Mouse (Mus musculus) hindbrain, embryonic 14.5 days (tissue): ENCODE measurements around the gene Mmp24. TPM values are rescaled to one million over a fixed set of nuclear protein-coding genes. Genes with fewer than 3 reads are reported as not detected.

Experiments
- ATAC-seq: fragments of 200-750 bp; cut with Nextera tagmentation; 2 replicates; pipeline ENCODE4 v1.8.0; 2017; ENCODE audit warnings: moderate number of reproducible peaks, mild to moderate bottlenecking, moderate TSS enrichment, moderate library complexity; ENCODE audit not compliant: low FRiP score
- DNase-seq: peaks from one replicate; pipeline ENCODE4 v3.0.0-alpha.2; 2015; ENCODE audit warnings: low spot score
- H3K27ac ChIP-seq: fragments of 300-500 bp; sonication (generic); 2 replicates; pipeline ENCODE4 v1.5.1; 2014; ENCODE audit warnings: mild to moderate bottlenecking, moderate library complexity
- H3K27me3 ChIP-seq: fragments of 300-500 bp; sonication (generic); 2 replicates; pipeline ENCODE4 v1.6.1; 2014; ENCODE audit warnings: mild to moderate bottlenecking, low read length, mixed read lengths; ENCODE audit not compliant: control insufficient read depth, insufficient read depth
- H3K36me3 ChIP-seq: fragments of 300-500 bp; sonication (generic); replicated peaks from 2 replicates; pipeline ENCODE4 v1.6.1; 2014; ENCODE audit not compliant: control insufficient read depth, insufficient read depth
- H3K4me1 ChIP-seq: fragments of 300-500 bp; sonication (generic); replicated peaks from 2 replicates; pipeline ENCODE4 v1.6.1; 2014; ENCODE audit warnings: antibody characterized with exemption, low read length, mixed read lengths; ENCODE audit not compliant: control insufficient read depth, insufficient read depth
- H3K4me2 ChIP-seq: fragments of 300-500 bp; sonication (generic); replicated peaks from 2 replicates; pipeline ENCODE4 v1.6.1; 2014; ENCODE audit warnings: mild to moderate bottlenecking, moderate library complexity
- H3K4me3 ChIP-seq: fragments of 300-500 bp; sonication (generic); replicated peaks from 2 replicates; pipeline ENCODE4 v1.5.1; 2014; ENCODE audit warnings: mild to moderate bottlenecking, low read length
- H3K9ac ChIP-seq: fragments of 300-500 bp; sonication (generic); 2 replicates; pipeline ENCODE4 v1.6.1; 2014
- H3K9me3 ChIP-seq: fragments of 300-500 bp; sonication (generic); 2 replicates; pipeline ENCODE4 v1.6.1; 2016; ENCODE audit warnings: low read length; ENCODE audit not compliant: control insufficient read depth
- WGBS: fragments of 180-500 bp; shearing (Covaris S2); extraction: QIAGEN DNeasy Blood & Tissue Kit; methylation state at CpG from one replicate; pipeline ENCODE4 v1.1.7; 2014; 5-methylcytosine and 5-hydroxymethylcytosine counted together
- polyA plus RNA-seq: library from polyadenylated mRNA; unstranded; fragments of >200 nt; fragmentation: Nextera tagmentation; extraction: Ambion mirVana; gene quantifications from 2 replicates; pipeline ENCODE4 v1.2.1, GENCODE M21; 2014

Mmp24 gene
- polyA plus RNA-seq, 1 experiment from 2014 or later: 17.9 TPM

GRCm38 (mm10) chr2:155862573-155863300, 87.6 kb downstream of the Mmp24 start:
- 51% methylated on average over 13 of the region's 13 CpGs for WGBS
- Histone ChIP-seq H3K27ac (peak overlapping the region; percentile 76), H3K27me3 (no peaks in the 10 kb centered on the region), H3K36me3 (peaks cover 7% of the 10 kb centered on the region), H3K9me3 (no peaks in the 10 kb centered on the region), H3K4me2 (peak overlapping the region; percentile 42), H3K4me3 (no peak overlapping the region), H3K9ac (peak overlapping the region; percentile 16; the same call in 1 of the 2 replicates), H3K4me1 (peaks cover 6% of the 10 kb centered on the region)
- peak; percentile 69 for DNase-seq
- ATAC-seq: peak; percentile 95

GRCm38 (mm10) chr2:155863301-155863867, 88.2 kb downstream of the Mmp24 start:
- Histone ChIP-seq H3K4me3 (no peak overlapping the region), H3K27me3 (no peaks in the 10 kb centered on the region), H3K27ac (peak overlapping the region; percentile 71), H3K4me2 (peak overlapping the region; percentile 42), H3K4me1 (peaks cover 6% of the 10 kb centered on the region), H3K36me3 (peaks cover 7% of the 10 kb centered on the region; the same call in 1 of the 2 replicates), H3K9me3 (no peaks in the 10 kb centered on the region), H3K9ac (no peak overlapping the region; the same call in 1 of the 2 replicates)
- ATAC-seq (peak; percentile 69), DNase-seq (no peak)
- 34% methylated on average over 11 of the region's 11 CpGs for WGBS

Other genes with a start within 250 kb of the Mmp24 start
- 14.3 and 15.3 TPM in 2 replicates for gene Gss, start 182.5 kb upstream of the Mmp24 start, polyA plus RNA-seq
- gene Myh7b, start 164.1 kb upstream of the Mmp24 start, polyA plus RNA-seq: 0.40 and 0.99 TPM in 2 replicates
- gene Trpc4ap, start 83.0 kb upstream of the Mmp24 start, polyA plus RNA-seq: 163 and 176 TPM in 2 replicates
- 34.2 and 38.6 TPM in 2 replicates for gene Edem2, start 45.9 kb upstream of the Mmp24 start, polyA plus RNA-seq
- not detected in 2 replicates for gene Gm17581, start 39.5 kb upstream of the Mmp24 start, polyA plus RNA-seq
- 3.0 and 3.6 TPM in 2 replicates for gene Procr, start 24.2 kb upstream of the Mmp24 start, polyA plus RNA-seq
- 27.6 and 28.1 TPM in 2 replicates for gene BC029722, start 44.1 kb downstream of the Mmp24 start, polyA plus RNA-seq
- gene Eif6, start 51.6 kb downstream of the Mmp24 start, polyA plus RNA-seq: 132 and 134 TPM in 2 replicates
- gene Fam83c, start 59.5 kb downstream of the Mmp24 start, polyA plus RNA-seq: 0.31 TPM in 2 replicates
- gene Uqcc1, start 155.0 kb downstream of the Mmp24 start, polyA plus RNA-seq: 72.7 TPM in 2 replicates
- gene Gm15557, start 165.4 kb downstream of the Mmp24 start, polyA plus RNA-seq: not detected in 2 replicates
- 2.3 and 3.1 TPM in 2 replicates for gene Gdf5, start 170.0 kb downstream of the Mmp24 start, polyA plus RNA-seq
- 11.9 and 14.2 TPM in 2 replicates for gene Cep250, start 181.1 kb downstream of the Mmp24 start, polyA plus RNA-seq
- 2.6 and 2.8 TPM in 2 replicates for gene 6430550D23Rik, start 232.6 kb downstream of the Mmp24 start, polyA plus RNA-seq
- 459 and 462 TPM in 2 replicates for gene Ergic3, start 232.7 kb downstream of the Mmp24 start, polyA plus RNA-seq